Mouse (Mus musculus) MEL (cell line): ENCODE results near the gene Cdkn3.

Experiments
- CTCF ChIP-seq, 3 experiments: IDR thresholded peaks in 2 of 3; conservative IDR thresholded peaks in 1 of 3; 2 replicates each; pipeline ENCODE4 v1.5.1; 2011 to 2012; ENCODE audit warnings: low read length in 3 of 3, low read depth in 2 of 3, mild to moderate bottlenecking in 2 of 3, improper control_type of control experiment in 1 of 3, inconsistent platforms in 1 of 3, mixed read lengths in 1 of 3, moderate library complexity in 1 of 3; ENCODE audit not compliant: control insufficient read depth in 1 of 3, insufficient read depth in 1 of 3, poor library complexity in 1 of 3, severe bottlenecking in 1 of 3
- E2F4 ChIP-seq: IDR thresholded peaks from 2 replicates; pipeline ENCODE4 v1.6.1; 2011; ENCODE audit warnings: low read depth, low read length, improper control_type of control experiment, borderline replicate concordance
- GATA1 ChIP-seq: IDR thresholded peaks from 2 replicates; pipeline ENCODE4 v1.6.1; 2011; ENCODE audit warnings: low read depth, low read length, improper control_type of control experiment
- MAX ChIP-seq: IDR thresholded peaks from 2 replicates; pipeline ENCODE4 v1.6.1; 2011; ENCODE audit warnings: low read length, improper control_type of control experiment
- NRF1 ChIP-seq: IDR thresholded peaks from 2 replicates; pipeline ENCODE4 v1.6.1; 2014; ENCODE audit warnings: low read depth, mild to moderate bottlenecking, inconsistent platforms, low read length, improper control_type of control experiment, moderate library complexity; ENCODE audit not compliant: poor library complexity, insufficient read depth, severe bottlenecking
- POLR2A ChIP-seq, 2 experiments: IDR thresholded peaks; 2 replicates each; pipeline ENCODE4 v1.6.1; 2011 to 2012; ENCODE audit warnings: low read length in 2 of 2, mild to moderate bottlenecking in 2 of 2, control low read depth in 1 of 2, improper control_type of control experiment in 1 of 2, low read depth in 1 of 2, moderate library complexity in 1 of 2; ENCODE audit not compliant: control insufficient read depth in 1 of 2, insufficient read depth in 1 of 2, poor library complexity in 1 of 2
- ZKSCAN1 ChIP-seq: IDR thresholded peaks from 2 replicates; pipeline ENCODE4 v1.6.1; 2012; ENCODE audit warnings: low read depth, mild to moderate bottlenecking, inconsistent platforms, low read length, improper control_type of control experiment, moderate library complexity
- ZNF384 ChIP-seq: IDR thresholded peaks from 2 replicates; pipeline ENCODE4 v1.6.1; 2012; ENCODE audit warnings: low read depth, mild to moderate bottlenecking, inconsistent platforms, low read length, improper control_type of control experiment

- TF ChIP-seq ZNF384 (no peak), ZKSCAN1 (no peak), CTCF (IDR thresholded peaks at IDR 0.05 in 2 of 3, conservative IDR thresholded peaks at IDR 0.05 in 1 of 3; ENCODE audit: control insufficient read depth in 1 of 3, insufficient read depth in 1 of 3, low read depth in 2 of 3, low read length in 3 of 3, poor library complexity in 1 of 3, severe bottlenecking in 1 of 3) (peak; percentile 57 to 81 (median 76)), POLR2A (IDR thresholded peaks at IDR 0.05; ENCODE audit: control insufficient read depth in 1 of 2, insufficient read depth in 1 of 2, low read depth in 1 of 2, low read length in 2 of 2, poor library complexity in 1 of 2) (peak; percentile 75 to 78; a peak in 3 of 4 replicates), NRF1 (peak; percentile 96), E2F4 (no peak), MAX (no peak; the same call in 1 of the 2 replicates), GATA1 (no peak)
These were observed 27.6 kb downstream of the Cdkn3 start, which contains the start of gene Cnih1 for GRCm38 (mm10) chr14:46787787-46788504.
